Mouse (Mus musculus): ENCODE measurements around the gene Pik3r1. TPM values are rescaled to one million over a fixed set of nuclear protein-coding genes. Genes with fewer than 3 reads are reported as not detected.

The Pik3r1 gene
- total RNA-seq (2021), result 100 to 1,000 TPM; 103 to 142 TPM
- long read RNA-seq, experiment 1, full-length matches to known transcripts, result 4 of 9 reads
- long read RNA-seq, experiment 1, partial matches to known transcripts, result 2 of 9 reads
- long read RNA-seq, experiment 1, other reads (novel, unspliced or antisense), result 3 of 9 reads
- long read RNA-seq, experiment 2, full-length matches to known transcripts, result 1 of 6 reads
- long read RNA-seq, experiment 2, partial matches to known transcripts, result 0 of 6 reads
- long read RNA-seq, experiment 2, other reads (novel, unspliced or antisense), result 5 of 6 reads

- DNase-seq, result peak; percentile 98
These were observed at the start of gene Pik3r1 for GRCm38 (mm10) chr13:101767809-101768629. TSS of gene Pik3r1 (minus strand) at chr13:101768217.

GRCm38 (mm10) chr13:101813267-101813900, 45.4 kb upstream of the Pik3r1 start:
- DNase-seq, result peak; percentile 53 to 65

- no peak for DNase-seq
These were observed 44.3 kb upstream of the Pik3r1 start for GRCm38 (mm10) chr13:101812341-101812740.

- DNase-seq, result peak; percentile 82 to 89
These were observed 43.9 kb upstream of the Pik3r1 start for GRCm38 (mm10) chr13:101811882-101812281.

GRCm38 (mm10) chr13:101810667-101811066, 42.6 kb upstream of the Pik3r1 start:
- DNase-seq, result peak; percentile 63 to 78

GRCm38 (mm10) chr13:101809796-101810195, 41.8 kb upstream of the Pik3r1 start:
- DNase-seq, result no peak

GRCm38 (mm10) chr13:101805559-101806091, 37.6 kb upstream of the Pik3r1 start:
- DNase-seq, result no peak

GRCm38 (mm10) chr13:101801372-101802186, 33.6 kb upstream of the Pik3r1 start:
- peak; percentile 78 to 84 for DNase-seq

- no peak for DNase-seq
These were observed 32.9 kb upstream of the Pik3r1 start for GRCm38 (mm10) chr13:101800833-101801371.

GRCm38 (mm10) chr13:101800021-101800596, 32.1 kb upstream of the Pik3r1 start:
- DNase-seq, result no peak

GRCm38 (mm10) chr13:101799318-101799717, 31.3 kb upstream of the Pik3r1 start:
- no peak for DNase-seq

GRCm38 (mm10) chr13:101798522-101798921, 30.5 kb upstream of the Pik3r1 start:
- no peak for DNase-seq

GRCm38 (mm10) chr13:101796983-101797382, 29.0 kb upstream of the Pik3r1 start:
- no peak for DNase-seq

- no peak for DNase-seq
These were observed 17.7 kb upstream of the Pik3r1 start for GRCm38 (mm10) chr13:101785705-101786104.

GRCm38 (mm10) chr13:101784651-101785289, 16.8 kb upstream of the Pik3r1 start:
- no peak for DNase-seq

GRCm38 (mm10) chr13:101779011-101779410, 11.0 kb upstream of the Pik3r1 start:
- DNase-seq, result no peak

GRCm38 (mm10) chr13:101777851-101778250, 9.8 kb upstream of the Pik3r1 start:
- DNase-seq, result no peak

- DNase-seq, result no peak
These were observed 3.1 kb upstream of the Pik3r1 start for GRCm38 (mm10) chr13:101771071-101771470.

GRCm38 (mm10) chr13:101769955-101770354, 1.9 kb upstream of the Pik3r1 start:
- no peak for DNase-seq

GRCm38 (mm10) chr13:101768630-101768991, 594 bp upstream of the Pik3r1 start:
- peak; percentile 86 for DNase-seq
